Mouse (Mus musculus) T-helper 1 cell (primary cell): ENCODE data around the gene Arhgap15.

Source experiments
- in situ Hi-C: fragments of 300-600 bp; cut with MboI, MseI; formaldehyde crosslinking; loops from one replicate; pipeline ENCODE4 v1.15.1; 2025; ENCODE audit warnings: high pct_unique_total_duplicates

The Arhgap15 gene

GRCm38 (mm10) chr2:44165789-44166188 is 417.2 kb downstream of the Arhgap15 start:
- in situ Hi-C loops = no loop called here

GRCm38 (mm10) chr2:44166716-44167115 is 418.1 kb downstream of the Arhgap15 start:
- in situ Hi-C loops = no loop called here

GRCm38 (mm10) chr2:44184476-44184875 is 435.9 kb downstream of the Arhgap15 start:
- in situ Hi-C loops = no loop called here

- in situ Hi-C loops = no loop called here
Observed at GRCm38 (mm10) chr2:44190749-44191148, 442.1 kb downstream of the Arhgap15 start.

- in situ Hi-C loops = no loop called here
Observed at GRCm38 (mm10) chr2:44192058-44192457, 443.4 kb downstream of the Arhgap15 start.

- in situ Hi-C loops = no loop called here
Observed at GRCm38 (mm10) chr2:44215506-44215905, 466.9 kb downstream of the Arhgap15 start.

GRCm38 (mm10) chr2:44217811-44218210 is 469.2 kb downstream of the Arhgap15 start:
- in situ Hi-C loops = no loop called here

GRCm38 (mm10) chr2:44218317-44218716 is 469.7 kb downstream of the Arhgap15 start:
- in situ Hi-C loops = no loop called here

- in situ Hi-C loops = no loop called here
Observed at GRCm38 (mm10) chr2:44221686-44222085, 473.1 kb downstream of the Arhgap15 start.

GRCm38 (mm10) chr2:44222176-44222753 is 473.6 kb downstream of the Arhgap15 start:
- in situ Hi-C loops = no loop called here

- in situ Hi-C loops = no loop called here
Observed at GRCm38 (mm10) chr2:44234856-44235255, 486.2 kb downstream of the Arhgap15 start.

GRCm38 (mm10) chr2:44241657-44242454 is 493.2 kb downstream of the Arhgap15 start:
- in situ Hi-C loops = no loop called here

- in situ Hi-C loops = no loop called here
Observed at GRCm38 (mm10) chr2:44242628-44243255, 494.1 kb downstream of the Arhgap15 start.

- in situ Hi-C loops = no loop called here
Observed at GRCm38 (mm10) chr2:44255343-44255742, 506.7 kb downstream of the Arhgap15 start.

GRCm38 (mm10) chr2:44257946-44258345 is 509.3 kb downstream of the Arhgap15 start:
- in situ Hi-C loops = no loop called here

GRCm38 (mm10) chr2:44271455-44272346 is 523.1 kb downstream of the Arhgap15 start:
- in situ Hi-C loops = no loop called here

- in situ Hi-C loops = no loop called here
Observed at GRCm38 (mm10) chr2:44272606-44273005, 524.0 kb downstream of the Arhgap15 start.

- in situ Hi-C loops = no loop called here
Observed at GRCm38 (mm10) chr2:44274425-44274824, 525.8 kb downstream of the Arhgap15 start.

- in situ Hi-C loops = no loop called here
Observed at GRCm38 (mm10) chr2:44286181-44286719, 537.6 kb downstream of the Arhgap15 start.

GRCm38 (mm10) chr2:44299156-44299555 is 550.5 kb downstream of the Arhgap15 start:
- in situ Hi-C loops = no loop called here

GRCm38 (mm10) chr2:44299909-44300308 is 551.3 kb downstream of the Arhgap15 start:
- in situ Hi-C loops = no loop called here
